Mouse (Mus musculus): ENCODE results near the gene Clrn3. TPM values are rescaled to one million over a fixed set of nuclear protein-coding genes. Genes with fewer than 3 reads are reported as not detected.
"Not testable (repeated sequence)": the region's sequence is repeated elsewhere in the genome, so short reads cannot be mapped to it uniquely, and the experiment has no call there.

Gene Clrn3
- total and polyA plus RNA-seq, 2 experiments from 2014 or later: not detected

DNA sequence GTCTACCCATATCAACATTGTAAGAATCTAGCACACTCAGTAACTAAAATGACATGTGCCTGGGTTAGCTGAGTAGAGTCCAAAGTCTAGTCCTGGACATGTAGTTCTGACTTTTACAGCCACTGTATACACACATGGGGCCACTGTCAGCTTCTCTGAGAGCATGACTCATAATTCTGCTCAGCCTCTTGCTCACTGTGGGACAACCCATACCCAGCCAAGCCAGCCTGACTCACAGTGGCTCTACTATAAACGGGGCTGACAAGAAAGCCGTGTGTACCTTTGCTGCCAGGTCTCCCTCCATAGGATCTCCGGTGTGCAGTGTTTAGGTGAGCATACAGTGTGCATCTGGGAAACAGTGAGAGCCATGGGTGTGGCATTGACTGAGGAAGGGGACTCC is 19.2 kb downstream of the Clrn3 start:
- ATAC-seq (no peak), DNase-seq (ENCODE audit: low spot score) (no peak)
- TF ChIP-seq CTCF (IDR thresholded peaks at IDR 0.05; ENCODE audit: low read depth): no peak
- no peak overlapping the region for H3K4me2 ChIP-seq (ENCODE audit: low read depth, low read length)
- H3K4me1 ChIP-seq (ENCODE audit: insufficient read depth, low read length): no peaks in the 10 kb centered on the region
- H3K36me3 ChIP-seq (ENCODE audit: insufficient read depth, low read length): no peaks in the 10 kb centered on the region
- no peaks in the 10 kb centered on the region for H3K9me3 ChIP-seq (ENCODE audit: low read length)
- no peak overlapping the region for H3K27ac ChIP-seq
- no peak overlapping the region for H3K4me3 ChIP-seq (ENCODE audit: low read length)
- WGBS: 92% methylated on average over 3 of the region's 3 CpGs
- no peak overlapping the region for H3K9ac ChIP-seq (replicated peaks; ENCODE audit: low read length)
- no peaks in the 10 kb centered on the region for H3K27me3 ChIP-seq (ENCODE audit: insufficient read depth, low read length)

DNA sequence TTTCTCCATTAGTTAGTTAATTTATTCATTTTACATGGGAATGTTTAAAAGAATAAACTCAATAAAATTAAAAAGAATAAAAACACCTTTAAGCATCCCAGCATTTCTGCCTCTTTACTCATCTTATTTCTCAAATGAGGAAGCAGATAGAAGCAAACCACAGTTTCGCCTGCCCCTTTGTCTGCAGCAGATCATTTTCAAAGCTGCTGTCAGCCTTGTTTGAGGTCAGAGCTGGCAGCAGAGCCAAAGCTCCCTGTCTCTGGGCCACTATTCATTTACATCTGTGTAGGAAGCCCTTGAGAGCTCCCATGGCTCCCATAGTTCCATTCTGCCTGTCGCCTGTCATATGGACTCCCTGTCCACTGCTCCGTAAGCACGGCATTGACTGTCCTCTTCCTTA is 19.9 kb downstream of the Clrn3 start:
- Histone ChIP-seq H3K4me1 (ENCODE audit: insufficient read depth, low read length) (no peaks in the 10 kb centered on the region), H3K36me3 (ENCODE audit: insufficient read depth, low read length) (no peaks in the 10 kb centered on the region), H3K9ac (replicated peaks; ENCODE audit: low read length) (no peak overlapping the region), H3K27me3 (ENCODE audit: insufficient read depth, low read length) (no peaks in the 10 kb centered on the region), H3K4me3 (ENCODE audit: low read length) (no peak overlapping the region), H3K4me2 (ENCODE audit: low read depth, low read length) (no peak overlapping the region), H3K9me3 (ENCODE audit: low read length) (no peaks in the 10 kb centered on the region), H3K27ac (no peak overlapping the region)
- ATAC-seq (no peak), DNase-seq (ENCODE audit: low spot score) (no peak)
- 69% methylated on average over 4 of the region's 4 CpGs for WGBS
- no peak for TF ChIP-seq CTCF (IDR thresholded peaks at IDR 0.05; ENCODE audit: low read depth)

DNA sequence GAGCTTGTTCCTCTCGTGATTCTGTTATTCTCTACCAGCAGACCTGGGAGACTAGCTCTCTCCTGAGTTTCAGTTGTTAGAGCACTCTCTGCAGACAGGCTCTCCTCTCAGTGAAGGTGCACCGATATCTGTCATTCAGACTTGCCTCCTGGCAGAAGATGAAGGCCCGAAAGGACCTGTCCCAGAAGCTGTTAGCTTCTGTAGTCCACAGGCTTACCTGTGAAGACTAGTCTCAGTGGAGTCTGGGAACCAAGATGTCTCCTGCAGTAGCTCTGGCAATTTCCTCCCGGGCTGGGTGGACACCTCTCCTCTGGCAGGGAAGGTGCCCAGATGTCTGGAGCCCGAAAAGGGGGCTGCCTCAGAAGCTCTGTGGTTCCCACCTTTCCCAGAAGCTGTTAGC is 21.9 kb downstream of the Clrn3 start:
- H3K27me3 ChIP-seq (ENCODE audit: insufficient read depth, low read length); H3K36me3 ChIP-seq (ENCODE audit: insufficient read depth, low read length); H3K9ac ChIP-seq (replicated peaks; ENCODE audit: low read length); H3K27ac ChIP-seq; H3K4me3 ChIP-seq (ENCODE audit: low read length); H3K4me1 ChIP-seq (ENCODE audit: insufficient read depth, low read length); H3K4me2 ChIP-seq (ENCODE audit: low read depth, low read length); H3K9me3 ChIP-seq (ENCODE audit: low read length); ATAC-seq; DNase-seq (ENCODE audit: low spot score): not testable (repeated sequence)
- WGBS: 93% methylated on average over 5 of the region's 5 CpGs

DNA sequence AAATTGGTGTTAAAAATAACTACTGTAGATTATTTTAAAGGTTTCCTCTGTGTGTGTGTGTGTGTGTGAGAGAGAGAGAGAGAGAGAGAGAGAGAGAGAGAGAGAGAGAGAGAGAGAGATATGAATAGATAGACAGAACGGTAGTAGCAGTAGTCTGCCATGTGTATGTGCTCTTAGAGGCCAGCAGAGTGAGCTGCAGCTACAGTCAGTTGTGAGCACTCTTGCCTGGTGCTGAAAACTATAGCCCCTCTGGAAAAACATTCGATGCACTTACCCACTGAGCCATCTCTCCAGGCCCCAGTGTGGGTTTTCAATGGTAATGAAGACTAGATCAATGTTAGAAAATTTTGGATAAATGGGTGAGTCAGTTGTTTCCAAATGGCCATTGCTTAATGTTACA is 29.1 kb downstream of the Clrn3 start:
- ATAC-seq (no peak), DNase-seq (ENCODE audit: low spot score) (peak; percentile 36)
- no peaks in the 10 kb centered on the region for H3K36me3 ChIP-seq (ENCODE audit: insufficient read depth, low read length)
- H3K4me3 ChIP-seq (ENCODE audit: low read length): no peak overlapping the region
- H3K27ac ChIP-seq: no peak overlapping the region
- H3K4me2 ChIP-seq (ENCODE audit: low read depth, low read length): no peak overlapping the region
- no peaks in the 10 kb centered on the region for H3K9me3 ChIP-seq (ENCODE audit: low read length)
- H3K27me3 ChIP-seq (ENCODE audit: insufficient read depth, low read length): no peaks in the 10 kb centered on the region
- WGBS: 53% methylated on average over 2 of the region's 2 CpGs
- no peak overlapping the region for H3K9ac ChIP-seq (replicated peaks; ENCODE audit: low read length)
- H3K4me1 ChIP-seq (ENCODE audit: insufficient read depth, low read length): no peaks in the 10 kb centered on the region
- peak; percentile 59 for TF ChIP-seq CTCF (IDR thresholded peaks at IDR 0.05; ENCODE audit: low read depth)

GRCm38 (mm10) chr7:135498565-135499186 is 29.8 kb downstream of the Clrn3 start:
- Histone ChIP-seq H3K36me3 (ENCODE audit: insufficient read depth, low read length) (no peaks in the 10 kb centered on the region), H3K4me1 (ENCODE audit: insufficient read depth, low read length) (no peaks in the 10 kb centered on the region), H3K9ac (replicated peaks; ENCODE audit: low read length) (no peak overlapping the region), H3K27me3 (ENCODE audit: insufficient read depth, low read length) (no peaks in the 10 kb centered on the region), H3K4me3 (ENCODE audit: low read length) (no peak overlapping the region), H3K27ac (no peak overlapping the region), H3K9me3 (ENCODE audit: low read length) (no peaks in the 10 kb centered on the region), H3K4me2 (ENCODE audit: low read depth, low read length) (no peak overlapping the region)
- 78% methylated on average over 2 of the region's 3 CpGs for WGBS
- no peak for DNase-seq (ENCODE audit: low spot score)
- no peak for TF ChIP-seq CTCF (IDR thresholded peaks at IDR 0.05; ENCODE audit: low read depth)
- ATAC-seq: no peak

- H3K27me3 ChIP-seq (ENCODE audit: insufficient read depth, low read length): no peaks in the 10 kb centered on the region
- DNase-seq (ENCODE audit: low spot score) (peak; percentile 44), ATAC-seq (peak; percentile 27; the same call in 1 of the 2 replicates)
- no peak overlapping the region for H3K27ac ChIP-seq
- no peaks in the 10 kb centered on the region for H3K36me3 ChIP-seq (ENCODE audit: insufficient read depth, low read length)
- H3K4me1 ChIP-seq (ENCODE audit: insufficient read depth, low read length): no peaks in the 10 kb centered on the region
- no peak overlapping the region for H3K4me3 ChIP-seq (ENCODE audit: low read length)
- no peaks in the 10 kb centered on the region for H3K9me3 ChIP-seq (ENCODE audit: low read length)
- WGBS: 48% methylated on average over 3 of the region's 3 CpGs
- peak; percentile 67 for TF ChIP-seq CTCF (IDR thresholded peaks at IDR 0.05; ENCODE audit: low read depth)
- H3K9ac ChIP-seq (replicated peaks; ENCODE audit: low read length): no peak overlapping the region
- no peak overlapping the region for H3K4me2 ChIP-seq (ENCODE audit: low read depth, low read length)
Observed at GRCm38 (mm10) chr7:135495303-135495702, 33.2 kb downstream of the Clrn3 start.

GRCm38 (mm10) chr7:135490500-135490886 is 38.0 kb downstream of the Clrn3 start:
- WGBS: 67% methylated on average over 8 of the region's 8 CpGs
- Histone ChIP-seq H3K36me3 (ENCODE audit: insufficient read depth, low read length) (no peaks in the 10 kb centered on the region), H3K4me2 (ENCODE audit: low read depth, low read length) (no peak overlapping the region), H3K4me1 (ENCODE audit: insufficient read depth, low read length) (0 out of 2 replicates have a peak, but pooled peaks cover 3% of the 10 kb centered on the region), H3K9me3 (ENCODE audit: low read length) (no peaks in the 10 kb centered on the region), H3K27me3 (ENCODE audit: insufficient read depth, low read length) (no peaks in the 10 kb centered on the region), H3K27ac (no peak overlapping the region), H3K4me3 (ENCODE audit: low read length) (no peak overlapping the region), H3K9ac (replicated peaks; ENCODE audit: low read length) (no peak overlapping the region)
- ATAC-seq (no peak), DNase-seq (ENCODE audit: low spot score) (no peak)
- no peak for TF ChIP-seq CTCF (IDR thresholded peaks at IDR 0.05; ENCODE audit: low read depth)

Measured in hindbrain, postnatal 0 days (tissue).